Mouse (Mus musculus) retina, postnatal 1 day (tissue): ENCODE results near the gene Snap25.

Experiments
- DNase-seq: peaks from one replicate; pipeline ENCODE4 v3.0.0-alpha.2; 2012

The Snap25 gene

GRCm38 (mm10) chr2:136823751-136824716 is 110.8 kb downstream of the Snap25 start:
- no peak for DNase-seq

- DNase-seq: no peak
These were observed 114.4 kb downstream of the Snap25 start for GRCm38 (mm10) chr2:136827612-136828011.
